Mouse (Mus musculus) forebrain, embryonic 10.5 days (tissue): ENCODE data around the gene Ror1. TPM values are rescaled to one million over a fixed set of nuclear protein-coding genes. Genes with fewer than 3 reads are reported as not detected.

Experiments
- DNase-seq: peaks from one replicate; pipeline ENCODE4 v3.0.0-alpha.2; 2017; ENCODE audit warnings: low spot score; ENCODE audit errors: extremely low spot score
- H3K27ac ChIP-seq: fragments of 300-500 bp; sonication (generic); 2 replicates; pipeline ENCODE4 v1.5.1; 2016; ENCODE audit warnings: mild to moderate bottlenecking
- H3K27me3 ChIP-seq: fragments of 300-500 bp; sonication (generic); 2 replicates; pipeline ENCODE4 v1.6.1; 2016; ENCODE audit warnings: mild to moderate bottlenecking; ENCODE audit not compliant: poor library complexity, severe bottlenecking
- H3K36me3 ChIP-seq: fragments of 300-500 bp; sonication (generic); replicated peaks from 2 replicates; pipeline ENCODE4 v1.6.1; 2016; ENCODE audit warnings: mild to moderate bottlenecking, moderate library complexity
- H3K4me1 ChIP-seq: fragments of 300-500 bp; sonication (generic); 2 replicates; pipeline ENCODE4 v1.6.1; 2016
- H3K4me3 ChIP-seq: fragments of 300-500 bp; sonication (generic); 2 replicates; pipeline ENCODE4 v1.5.1; 2016; ENCODE audit warnings: mild to moderate bottlenecking, moderate library complexity
- H3K9me3 ChIP-seq: fragments of 300-500 bp; sonication (generic); 2 replicates; pipeline ENCODE4 v1.6.1; 2016; ENCODE audit warnings: mild to moderate bottlenecking, moderate library complexity
- WGBS: fragments of 180-500 bp; shearing (Covaris S2); methylation state at CpG from one replicate; pipeline ENCODE4 v1.1.7; 2016; 5-methylcytosine and 5-hydroxymethylcytosine counted together
- polyA plus RNA-seq: library from polyadenylated mRNA; unstranded; fragments of >200 nt; fragmentation: Nextera tagmentation; extraction: Ambion mirVana; gene quantifications from 2 replicates; pipeline ENCODE4 v1.2.1, GENCODE M21; 2016

Gene Ror1
- polyA plus RNA-seq, 1 experiment from 2014 or later, result 7.0 TPM

DNA sequence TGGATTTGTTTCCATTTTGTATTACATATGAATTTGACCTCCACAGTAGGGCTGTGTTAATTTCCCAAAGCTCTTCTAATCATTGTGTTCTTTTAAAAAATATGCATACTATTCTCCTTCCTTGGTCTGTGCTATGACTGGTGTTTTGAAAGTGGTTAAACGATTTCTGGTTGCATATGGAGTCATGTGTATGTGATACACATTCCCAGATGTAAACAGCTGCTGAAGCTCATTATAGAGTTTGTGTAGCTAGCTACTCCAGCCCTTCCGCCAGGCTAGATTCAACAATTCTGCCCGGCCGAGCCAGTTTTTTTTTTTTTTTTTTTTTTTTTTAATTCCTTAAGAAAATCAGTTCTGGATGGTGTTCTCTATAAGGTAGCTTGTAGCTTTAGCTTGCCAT, 49.2 kb downstream of the Ror1 start:
- WGBS, result 89% methylated on average over 4 of the region's 4 CpGs
- no peaks in the 10 kb centered on the region for H3K4me1 ChIP-seq
- no peaks in the 10 kb centered on the region for H3K36me3 ChIP-seq
- no peak for DNase-seq
- no peak overlapping the region for H3K27ac ChIP-seq
- no peaks in the 10 kb centered on the region for H3K27me3 ChIP-seq
- no peaks in the 10 kb centered on the region for H3K9me3 ChIP-seq
- H3K4me3 ChIP-seq, result no peak overlapping the region

DNA sequence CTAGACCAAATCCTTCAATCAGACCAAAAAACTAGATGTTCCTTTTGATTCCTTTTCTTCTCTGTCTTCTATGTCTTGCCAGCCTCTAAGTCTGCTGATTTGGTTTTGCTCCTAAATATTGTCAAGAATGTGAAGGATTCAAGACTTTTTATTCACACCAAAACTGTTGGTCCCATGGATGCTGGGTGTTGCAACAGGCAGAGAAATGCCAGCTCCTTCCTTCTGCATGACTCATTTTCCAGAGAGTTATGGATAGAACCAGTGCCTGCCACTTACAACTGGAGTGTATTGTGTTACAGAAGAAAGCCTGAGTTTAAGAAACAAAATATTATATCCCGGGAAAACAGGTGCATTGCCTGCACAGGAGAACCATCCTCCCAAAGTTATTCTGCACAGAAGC, 55.2 kb downstream of the Ror1 start:
- H3K27me3 ChIP-seq, result no peaks in the 10 kb centered on the region
- 90% methylated on average over 1 of the region's 1 CpGs for WGBS

DNA sequence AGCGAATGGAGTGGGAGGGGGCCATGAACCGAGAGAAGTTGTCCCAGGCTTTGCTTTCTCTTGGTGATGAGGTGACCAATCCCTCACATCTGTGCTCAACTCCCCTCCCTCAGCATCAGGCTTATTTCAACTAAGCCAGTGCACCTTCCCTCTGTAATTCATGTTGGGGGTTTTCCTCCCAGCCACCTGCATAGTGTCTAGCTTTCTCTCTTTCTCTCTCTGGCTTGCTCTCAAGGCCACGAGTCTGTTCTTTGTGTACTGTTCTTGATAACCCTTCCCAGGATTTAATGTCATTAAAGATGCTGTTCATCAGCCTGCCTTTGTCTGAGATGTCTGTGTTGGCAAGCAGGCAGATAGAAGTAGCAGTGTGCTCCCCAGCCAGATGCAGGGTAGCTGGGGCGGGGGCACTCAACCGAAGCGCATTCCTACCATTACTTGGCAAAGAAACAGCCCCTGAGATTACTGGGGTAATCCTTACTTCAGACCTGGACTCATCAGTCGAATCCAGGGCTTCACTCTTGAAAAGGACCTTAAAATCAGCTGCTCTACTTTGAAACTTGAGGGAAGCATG, 59.1 kb downstream of the Ror1 start:
- no peaks in the 10 kb centered on the region for H3K27me3 ChIP-seq
- no peaks in the 10 kb centered on the region for H3K9me3 ChIP-seq
- H3K27ac ChIP-seq, result no peak overlapping the region
- no peak for DNase-seq
- no peak overlapping the region for H3K4me3 ChIP-seq
- WGBS, result 38% methylated on average over 7 of the region's 7 CpGs
- H3K4me1 ChIP-seq, result peaks cover 36% of the 10 kb centered on the region
- H3K36me3 ChIP-seq, result no peaks in the 10 kb centered on the region

More for the DNA sequence above, 55.2 kb downstream of the Ror1 start:
- Histone ChIP-seq H3K27ac (no peak overlapping the region), H3K9me3 (no peaks in the 10 kb centered on the region), H3K4me1 (peaks cover 30% of the 10 kb centered on the region), H3K36me3 (no peaks in the 10 kb centered on the region), H3K4me3 (no peak overlapping the region)
- DNase-seq, result no peak

DNA sequence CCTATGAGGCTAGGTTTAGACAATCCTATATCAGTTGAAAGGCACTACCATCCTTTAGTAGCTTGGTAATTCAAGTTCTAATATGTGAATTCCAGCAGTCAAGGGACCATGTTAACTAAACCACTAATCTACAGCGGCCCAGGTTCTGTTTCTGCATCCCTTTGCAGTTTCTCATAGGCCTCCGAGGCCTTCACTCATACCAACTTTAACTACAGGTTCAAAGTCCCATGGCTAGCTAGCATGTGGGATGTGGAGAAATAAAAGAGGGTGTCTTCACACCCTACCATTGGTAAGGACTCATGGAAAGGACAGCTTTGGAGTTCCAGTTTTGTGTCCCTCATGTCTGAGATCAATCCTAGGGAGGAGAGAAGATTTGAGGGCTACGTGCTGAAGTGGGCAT, 60.1 kb downstream of the Ror1 start:
- Histone ChIP-seq H3K4me3 (no peak overlapping the region), H3K27ac (no peak overlapping the region), H3K36me3 (no peaks in the 10 kb centered on the region), H3K9me3 (no peaks in the 10 kb centered on the region), H3K4me1 (peaks cover 36% of the 10 kb centered on the region), H3K27me3 (no peaks in the 10 kb centered on the region)
- DNase-seq, result no peak
- 79% methylated on average over 3 of the region's 3 CpGs for WGBS

DNA sequence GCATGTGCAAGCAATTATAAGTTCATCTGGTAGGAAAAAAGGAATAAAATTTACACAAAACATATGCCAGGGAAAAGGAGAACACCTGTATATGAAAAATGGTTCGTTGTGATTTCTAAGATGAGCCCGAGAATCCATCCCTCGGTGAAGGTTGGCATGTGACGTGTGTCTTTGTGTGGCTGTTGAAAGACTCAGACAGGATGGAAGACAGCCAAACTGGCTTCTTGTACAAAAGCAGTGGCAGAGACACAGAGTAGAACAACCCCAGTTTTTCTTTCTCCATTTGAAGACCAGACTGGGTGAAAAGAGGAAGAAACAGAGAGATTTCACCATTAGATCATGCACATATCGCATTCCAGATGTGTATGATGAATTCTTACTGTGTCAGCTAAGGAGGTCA, 62.8 kb downstream of the Ror1 start:
- peaks cover 40% of the 10 kb centered on the region for H3K4me1 ChIP-seq
- H3K4me3 ChIP-seq, result no peak overlapping the region
- H3K36me3 ChIP-seq, result no peaks in the 10 kb centered on the region
- H3K27ac ChIP-seq, result no peak overlapping the region
- 94% methylated on average over 5 of the region's 5 CpGs for WGBS
- H3K27me3 ChIP-seq, result no peaks in the 10 kb centered on the region
- DNase-seq, result no peak
- H3K9me3 ChIP-seq, result no peaks in the 10 kb centered on the region

DNA sequence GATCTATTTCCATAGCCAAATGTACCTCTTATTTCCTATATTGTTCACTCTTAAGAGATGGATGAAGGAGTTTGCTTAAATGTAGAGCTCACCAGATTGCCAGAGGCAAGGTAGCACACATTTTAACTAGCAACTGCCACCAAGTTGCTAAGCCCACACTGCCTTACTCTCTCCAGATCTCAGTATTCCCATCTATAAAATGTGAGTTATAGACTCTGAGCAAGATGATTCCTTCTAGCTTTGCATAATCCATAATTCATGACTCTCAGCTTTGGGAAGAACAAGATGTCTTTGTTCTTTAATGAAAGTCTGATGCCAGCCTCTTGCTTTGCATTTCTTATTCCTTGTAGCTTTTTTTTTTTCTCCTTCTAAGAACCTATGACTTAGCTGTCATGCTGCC, 64.6 kb downstream of the Ror1 start:
- no peaks in the 10 kb centered on the region for H3K27me3 ChIP-seq
- H3K27ac ChIP-seq, result no peak overlapping the region
- H3K4me3 ChIP-seq, result no peak overlapping the region
- no peaks in the 10 kb centered on the region for H3K9me3 ChIP-seq
- H3K36me3 ChIP-seq, result no peaks in the 10 kb centered on the region
- H3K4me1 ChIP-seq, result peaks cover 29% of the 10 kb centered on the region
- DNase-seq, result no peak

DNA sequence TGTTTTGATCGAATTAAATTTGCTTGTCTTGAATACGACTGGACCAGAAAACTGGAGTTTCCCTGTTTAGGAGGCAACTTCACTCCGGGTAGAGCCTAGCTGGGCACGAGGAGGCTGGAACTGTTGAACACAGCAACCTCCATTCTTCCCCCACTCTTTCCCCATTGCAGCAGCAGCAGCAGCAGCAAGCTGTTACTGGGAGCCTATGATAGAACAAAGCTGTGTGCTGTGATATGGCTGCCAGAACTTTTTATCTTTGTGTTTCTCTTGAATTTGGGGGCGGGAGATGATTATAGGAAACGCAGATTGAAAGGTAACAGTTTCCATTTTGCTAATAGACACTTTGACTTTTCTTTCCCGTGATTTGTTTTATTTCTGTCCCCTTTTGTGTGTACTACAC, 70.2 kb downstream of the Ror1 start:
- no peaks in the 10 kb centered on the region for H3K36me3 ChIP-seq
- 83% methylated on average over 7 of the region's 7 CpGs for WGBS
- H3K4me3 ChIP-seq, result no peak overlapping the region
- DNase-seq, result no peak
- no peaks in the 10 kb centered on the region for H3K27me3 ChIP-seq
- H3K4me1 ChIP-seq, result peaks cover 54% of the 10 kb centered on the region
- no peaks in the 10 kb centered on the region for H3K9me3 ChIP-seq
- H3K27ac ChIP-seq, result no peak overlapping the region

DNA sequence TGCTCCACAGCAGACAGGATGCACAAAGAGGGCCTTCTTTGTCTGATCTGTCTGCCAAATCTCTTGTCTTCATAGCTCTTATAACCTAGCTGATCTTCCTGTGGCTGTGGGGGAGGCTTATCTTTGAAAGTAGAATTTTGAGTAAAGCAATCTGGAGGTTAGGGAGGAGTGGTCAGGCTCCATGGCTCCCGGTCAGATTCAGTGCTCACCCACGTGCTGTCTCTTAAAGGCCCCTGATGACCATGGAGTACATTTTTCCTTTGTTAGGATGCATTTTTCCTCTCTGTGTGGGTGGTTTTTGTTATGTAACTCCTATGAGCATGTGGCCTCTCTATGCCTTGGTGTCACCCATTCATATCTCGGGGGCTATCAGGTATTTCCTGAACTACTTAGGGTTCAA, 71.3 kb downstream of the Ror1 start:
- H3K4me1 ChIP-seq, result peaks cover 57% of the 10 kb centered on the region
- 72% methylated on average over 3 of the region's 3 CpGs for WGBS
- H3K4me3 ChIP-seq, result no peak overlapping the region
- no peaks in the 10 kb centered on the region for H3K27me3 ChIP-seq
- DNase-seq, result no peak
- H3K27ac ChIP-seq, result no peak overlapping the region
- no peaks in the 10 kb centered on the region for H3K36me3 ChIP-seq
- no peaks in the 10 kb centered on the region for H3K9me3 ChIP-seq

DNA sequence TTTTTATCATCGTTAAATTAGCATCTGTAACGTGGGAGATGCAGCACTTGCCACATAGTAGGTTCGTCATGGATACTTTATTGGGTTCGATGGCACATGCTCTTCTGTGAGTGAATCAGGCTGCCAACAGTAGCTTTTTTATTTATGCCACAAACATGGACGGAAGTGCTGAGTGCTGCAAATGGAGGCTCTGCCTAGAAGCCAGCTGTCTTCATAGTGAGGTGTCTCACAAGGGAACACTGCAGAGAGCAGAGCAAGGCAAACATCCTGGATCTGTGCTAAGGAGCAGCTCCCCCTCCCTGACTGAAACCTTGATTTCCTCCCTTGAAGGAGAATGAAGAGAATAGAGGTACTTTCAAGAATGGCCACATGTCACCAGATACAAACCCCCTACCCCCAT, 74.1 kb downstream of the Ror1 start:
- Histone ChIP-seq H3K9me3 (no peaks in the 10 kb centered on the region), H3K27me3 (no peaks in the 10 kb centered on the region), H3K27ac (peak overlapping the region; percentile 74), H3K36me3 (no peaks in the 10 kb centered on the region), H3K4me1 (peaks cover 54% of the 10 kb centered on the region), H3K4me3 (peak overlapping the region; percentile 41; the same call in 1 of the 2 replicates)
- WGBS, result 67% methylated on average over 5 of the region's 5 CpGs
- no peak for DNase-seq

DNA sequence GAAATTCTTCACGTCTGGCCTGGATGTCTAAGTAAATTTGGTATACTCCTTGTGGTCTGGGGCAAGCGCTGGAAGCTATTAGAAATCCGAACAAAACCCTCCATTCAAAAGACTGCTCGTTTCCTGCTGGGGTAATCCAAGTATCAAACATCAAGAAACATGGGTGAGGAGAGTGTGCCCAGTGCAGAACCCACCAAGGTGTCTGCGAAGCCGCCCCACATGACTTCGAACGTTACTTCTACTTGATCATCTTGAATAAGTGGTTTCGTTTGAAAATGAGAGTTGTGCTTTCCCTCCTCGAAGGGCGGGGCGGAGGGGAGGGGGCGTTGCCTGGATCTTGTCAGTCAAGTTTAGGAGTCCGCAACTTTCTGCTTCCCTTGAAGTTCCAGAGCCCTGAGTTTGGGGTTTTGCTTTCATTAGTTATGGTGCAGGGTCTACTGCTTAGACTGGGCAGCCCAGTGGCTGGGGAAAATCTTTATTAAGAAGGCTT, 74.6 kb downstream of the Ror1 start:
- Histone ChIP-seq H3K36me3 (no peaks in the 10 kb centered on the region), H3K27me3 (no peaks in the 10 kb centered on the region), H3K4me1 (peaks cover 54% of the 10 kb centered on the region), H3K4me3 (peak overlapping the region; percentile 41), H3K9me3 (no peaks in the 10 kb centered on the region), H3K27ac (peak overlapping the region; percentile 74)
- DNase-seq, result peak; percentile 66
- WGBS, result 18% methylated on average over 14 of the region's 14 CpGs

DNA sequence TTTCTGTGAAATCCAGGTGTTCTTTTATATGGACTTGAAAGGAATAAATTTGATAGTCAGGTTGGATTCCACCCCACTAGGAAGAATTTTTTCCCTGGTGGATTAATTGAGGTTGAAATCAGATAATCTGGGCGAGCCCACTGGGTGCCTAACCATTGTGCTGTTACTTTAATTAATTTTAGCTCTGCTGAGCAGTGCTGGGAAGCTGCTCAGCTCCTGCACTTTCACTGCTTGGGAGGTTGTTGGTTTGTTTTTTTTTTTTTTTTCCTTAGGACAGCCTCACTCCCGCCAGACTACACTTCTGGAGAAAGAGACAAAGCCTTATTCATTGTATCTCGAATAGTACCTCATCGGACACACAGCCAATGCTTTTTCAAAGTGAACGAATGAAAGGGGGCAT, 75.2 kb downstream of the Ror1 start:
- Histone ChIP-seq H3K27me3 (no peaks in the 10 kb centered on the region), H3K4me1 (peaks cover 52% of the 10 kb centered on the region), H3K4me3 (peak overlapping the region; percentile 41; the same call in 1 of the 2 replicates), H3K9me3 (no peaks in the 10 kb centered on the region), H3K36me3 (no peaks in the 10 kb centered on the region), H3K27ac (peak overlapping the region; percentile 74)
- 22% methylated on average over 5 of the region's 5 CpGs for WGBS
- DNase-seq, result no peak

DNA sequence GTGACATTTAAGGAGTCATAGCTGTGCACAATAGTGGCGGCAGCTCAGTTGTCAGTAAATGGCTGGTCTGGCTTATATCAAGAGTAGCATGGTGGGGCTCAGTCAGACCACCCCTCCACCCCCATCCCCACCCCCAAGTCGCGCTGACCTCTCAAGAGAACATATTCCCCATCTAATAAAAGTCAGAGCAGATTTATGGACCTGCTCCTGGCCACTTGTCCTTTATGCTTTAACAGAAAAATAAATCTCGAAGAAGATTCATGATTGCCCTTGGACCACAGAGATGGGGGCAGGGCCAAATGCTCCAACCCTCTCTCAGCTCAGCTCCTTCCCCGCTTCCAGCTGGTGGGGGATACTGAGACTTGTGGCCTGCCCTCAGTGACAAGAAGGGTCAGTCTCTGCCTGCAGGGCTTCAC, 75.9 kb downstream of the Ror1 start:
- no peak for DNase-seq
- 53% methylated on average over 5 of the region's 5 CpGs for WGBS

DNA sequence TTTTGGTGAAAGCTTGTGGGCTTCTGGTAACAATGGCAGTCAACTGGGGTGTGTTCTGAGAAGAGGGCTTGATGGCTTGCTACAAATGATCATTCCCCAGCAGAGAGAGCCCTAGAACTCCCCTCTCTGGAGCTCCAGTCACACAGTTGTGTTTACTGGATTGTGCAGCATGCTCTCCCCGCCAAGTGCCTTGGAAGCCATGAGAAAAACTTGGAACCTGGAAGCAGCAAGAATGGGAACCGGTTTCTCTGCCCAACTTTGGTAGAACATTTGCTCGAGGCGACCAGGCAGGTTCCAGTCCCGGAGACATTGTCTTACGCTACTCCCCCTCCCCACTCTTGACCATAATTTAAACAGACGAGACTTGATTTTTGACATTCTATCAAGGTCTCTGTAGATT, 80.0 kb downstream of the Ror1 start:
- Histone ChIP-seq H3K27me3 (no peaks in the 10 kb centered on the region), H3K4me3 (no peak overlapping the region), H3K4me1 (peaks cover 22% of the 10 kb centered on the region), H3K9me3 (no peaks in the 10 kb centered on the region), H3K36me3 (no peaks in the 10 kb centered on the region), H3K27ac (no peak overlapping the region)
- no peak for DNase-seq
- 95% methylated on average over 7 of the region's 7 CpGs for WGBS

More for the DNA sequence above, 75.9 kb downstream of the Ror1 start:
- H3K27ac ChIP-seq, result peak overlapping the region; percentile 74
- H3K27me3 ChIP-seq, result no peaks in the 10 kb centered on the region
- peaks cover 45% of the 10 kb centered on the region for H3K4me1 ChIP-seq
- H3K9me3 ChIP-seq, result no peaks in the 10 kb centered on the region
- no peak overlapping the region for H3K4me3 ChIP-seq
- no peaks in the 10 kb centered on the region for H3K36me3 ChIP-seq

DNA sequence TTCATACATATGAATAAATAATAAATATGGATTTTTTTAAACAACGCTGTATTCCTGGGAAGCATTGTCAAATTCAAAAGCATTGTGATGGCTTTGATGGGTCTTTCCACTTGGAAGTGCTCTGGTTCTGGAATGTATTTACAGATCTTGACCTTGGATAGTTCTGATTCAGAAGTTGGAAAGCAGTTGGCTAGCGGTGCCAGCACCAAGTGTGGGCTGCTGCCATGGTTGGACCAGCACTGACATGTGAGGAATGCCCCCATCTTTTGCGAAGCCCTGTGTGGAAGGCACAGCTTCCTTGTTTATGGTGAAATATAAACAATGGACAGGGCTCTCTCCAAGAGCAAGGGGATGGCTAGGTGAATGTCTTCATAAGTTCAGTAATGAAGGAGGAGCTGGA, 82.7 kb downstream of the Ror1 start:
- peaks cover 12% of the 10 kb centered on the region for H3K4me1 ChIP-seq
- H3K4me3 ChIP-seq, result no peak overlapping the region
- DNase-seq, result no peak
- 91% methylated on average over 3 of the region's 3 CpGs for WGBS
- H3K9me3 ChIP-seq, result no peaks in the 10 kb centered on the region
- H3K36me3 ChIP-seq, result no peaks in the 10 kb centered on the region
- H3K27ac ChIP-seq, result no peak overlapping the region
- no peaks in the 10 kb centered on the region for H3K27me3 ChIP-seq
